Mouse (Mus musculus): ENCODE measurements around the gene Nol3.
"Not testable (repeated sequence)": the region's sequence is repeated elsewhere in the genome, so short reads cannot be mapped to it uniquely, and the experiment has no call there.

The Nol3 gene
- long read RNA-seq, experiment 1, transcript Nol3-201 (4 exons, 3,176 nt): major isoform, 7 of 10 reads
- long read RNA-seq, experiment 1, partial matches to known transcripts: 0 of 10 reads
- long read RNA-seq, experiment 1, other reads (novel, unspliced or antisense): 3 of 10 reads
- long read RNA-seq, experiment 2, transcript Nol3-201 (4 exons, 3,176 nt): major isoform, 12 of 16 reads
- long read RNA-seq, experiment 2, partial matches to known transcripts: 1 of 16 reads
- long read RNA-seq, experiment 2, other reads (novel, unspliced or antisense): 3 of 16 reads

DNA sequence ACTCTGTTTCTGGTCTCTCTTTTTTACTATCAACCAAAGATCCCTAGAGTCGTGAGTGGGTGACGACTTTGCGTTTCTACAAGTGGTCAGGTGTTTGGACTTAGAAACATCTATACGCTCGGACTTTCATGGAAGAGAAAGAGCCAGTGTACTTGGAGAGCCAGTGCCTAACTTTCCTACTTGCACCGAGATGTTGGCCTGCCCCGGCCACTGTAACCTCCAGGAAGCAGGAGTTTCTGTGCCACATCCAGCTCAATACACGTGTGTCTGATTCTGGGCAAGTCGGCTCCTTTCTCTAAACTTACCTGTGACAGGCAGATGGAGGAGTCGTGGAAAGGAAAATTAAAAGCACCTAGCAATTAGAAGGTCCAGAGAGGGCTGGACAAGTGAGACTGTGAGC is at the start of gene Nol3:
Gene Nol3, plus strand, starts transcription at position 301 of the 400 bp plus-strand sequence.
- intact Hi-C loops (cut with DNase I): no loop called here

DNA sequence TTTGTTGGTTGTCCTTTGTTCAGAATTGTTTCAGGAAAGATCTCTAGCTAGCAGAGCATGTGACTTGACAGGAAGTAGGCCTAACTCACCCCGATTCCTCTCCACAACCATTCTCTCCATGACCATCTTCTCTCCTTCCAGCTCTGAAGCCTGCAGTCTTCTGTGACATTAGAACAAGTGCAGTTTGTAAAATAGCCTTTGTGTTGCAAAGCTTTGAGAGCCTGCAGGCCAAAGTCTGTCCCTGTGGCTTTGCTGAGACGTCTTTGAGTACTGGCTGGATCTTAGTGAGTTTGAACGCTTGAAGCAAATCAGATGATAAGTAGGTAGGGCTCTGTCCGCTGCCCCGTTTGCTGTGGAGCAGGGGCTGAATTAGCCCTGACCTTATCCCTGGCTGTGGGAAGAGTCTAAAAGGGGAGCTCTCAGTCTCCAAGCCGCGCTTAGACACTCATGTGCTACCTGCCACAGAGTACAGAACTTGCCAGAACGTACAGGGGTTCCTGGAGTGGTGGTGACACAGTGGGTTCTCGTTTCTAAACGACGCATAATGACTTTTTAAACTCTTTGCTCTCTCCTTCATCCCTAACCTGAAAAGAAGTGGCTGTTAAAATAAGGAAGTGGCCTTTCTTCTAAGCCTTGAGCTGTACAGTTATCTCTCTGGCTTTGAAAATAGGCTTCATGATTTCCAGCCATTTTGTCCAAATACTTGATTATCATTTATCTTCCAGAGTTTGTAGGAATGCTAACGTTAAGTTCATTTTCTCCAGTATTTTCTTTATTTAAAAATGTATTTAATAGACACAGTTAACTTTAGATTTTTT is 44.2 kb upstream of the Nol3 start:
- intact Hi-C loops (cut with DNase I): no loop called here

DNA sequence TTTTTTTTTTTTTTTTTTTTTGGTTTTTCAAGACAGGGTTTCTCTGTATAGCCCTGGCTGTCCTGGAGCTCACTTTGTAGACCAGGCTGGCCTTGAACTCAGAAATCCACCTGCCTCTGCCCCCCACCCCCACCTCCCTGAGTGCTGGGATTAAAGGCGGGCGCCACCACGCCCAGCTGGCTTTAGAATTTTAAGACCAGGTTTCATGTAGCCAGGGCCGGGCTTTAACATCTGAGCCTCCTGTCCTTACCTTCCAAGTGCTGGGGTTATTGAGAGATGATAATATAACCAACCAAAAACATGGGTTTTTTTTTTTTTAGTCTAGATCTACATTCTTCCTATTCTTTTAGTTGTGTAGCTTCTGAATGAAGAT is 43.6 kb upstream of the Nol3 start:
- intact Hi-C loops (cut with DNase I): not testable (repeated sequence)

DNA sequence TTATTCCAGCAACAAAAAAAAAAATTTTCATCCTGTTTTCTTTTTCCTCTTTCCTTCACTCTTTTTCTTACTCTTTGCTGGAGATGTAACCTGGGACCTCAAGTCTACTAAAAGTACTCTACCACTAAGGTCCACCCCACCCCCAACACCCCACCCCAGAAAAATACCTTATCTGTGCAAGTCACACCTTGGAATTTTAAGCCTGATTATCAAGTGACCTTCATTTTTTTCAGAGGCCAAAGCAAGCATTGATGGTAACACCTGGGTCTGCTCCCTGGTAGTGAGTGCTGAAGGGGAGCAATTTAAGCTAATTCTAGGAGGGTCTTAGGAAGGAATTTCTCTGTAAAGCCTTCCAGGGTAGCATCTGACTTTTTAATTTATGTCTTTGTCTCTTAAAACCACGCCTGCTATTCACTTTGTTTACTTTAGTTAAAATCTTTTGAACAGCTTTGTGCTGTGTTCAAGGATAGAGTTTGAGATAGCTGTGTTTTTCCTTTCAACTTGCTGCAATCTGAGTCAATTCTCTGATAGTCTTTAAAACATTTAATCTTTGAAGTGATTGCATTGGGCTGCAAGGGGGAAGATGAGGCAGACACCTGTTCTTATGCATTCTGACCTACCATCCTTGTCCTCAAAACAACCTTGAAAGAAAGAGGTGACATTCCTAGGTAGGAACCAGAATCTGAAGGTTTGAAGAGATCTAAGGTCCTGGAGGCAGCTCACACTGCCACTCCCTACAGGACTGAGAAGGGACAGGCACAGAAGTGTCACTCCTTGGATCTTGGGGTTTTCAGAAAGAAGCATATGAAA is 42.6 kb upstream of the Nol3 start:
- intact Hi-C loops (cut with DNase I): no loop called here

DNA sequence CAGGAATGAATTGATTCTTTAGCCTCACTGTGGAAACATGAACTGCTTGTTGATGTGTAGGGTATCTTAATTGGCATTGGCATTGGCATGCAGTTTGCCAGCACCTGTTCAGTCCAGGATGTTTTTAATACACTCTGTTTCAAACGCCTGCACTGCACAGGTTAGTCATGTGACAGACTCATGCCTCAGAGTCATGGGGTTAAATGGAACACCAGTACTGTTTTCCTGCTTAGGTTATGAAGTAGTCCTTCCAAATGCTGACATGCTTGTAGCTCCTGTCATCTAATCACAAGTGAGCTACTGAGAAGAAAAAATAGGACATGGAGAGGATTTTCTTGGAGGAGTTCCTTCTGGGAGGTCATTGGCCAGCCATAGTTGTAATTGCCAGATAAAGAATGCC is 40.7 kb upstream of the Nol3 start:
- intact Hi-C loops (cut with DNase I): no loop called here

DNA sequence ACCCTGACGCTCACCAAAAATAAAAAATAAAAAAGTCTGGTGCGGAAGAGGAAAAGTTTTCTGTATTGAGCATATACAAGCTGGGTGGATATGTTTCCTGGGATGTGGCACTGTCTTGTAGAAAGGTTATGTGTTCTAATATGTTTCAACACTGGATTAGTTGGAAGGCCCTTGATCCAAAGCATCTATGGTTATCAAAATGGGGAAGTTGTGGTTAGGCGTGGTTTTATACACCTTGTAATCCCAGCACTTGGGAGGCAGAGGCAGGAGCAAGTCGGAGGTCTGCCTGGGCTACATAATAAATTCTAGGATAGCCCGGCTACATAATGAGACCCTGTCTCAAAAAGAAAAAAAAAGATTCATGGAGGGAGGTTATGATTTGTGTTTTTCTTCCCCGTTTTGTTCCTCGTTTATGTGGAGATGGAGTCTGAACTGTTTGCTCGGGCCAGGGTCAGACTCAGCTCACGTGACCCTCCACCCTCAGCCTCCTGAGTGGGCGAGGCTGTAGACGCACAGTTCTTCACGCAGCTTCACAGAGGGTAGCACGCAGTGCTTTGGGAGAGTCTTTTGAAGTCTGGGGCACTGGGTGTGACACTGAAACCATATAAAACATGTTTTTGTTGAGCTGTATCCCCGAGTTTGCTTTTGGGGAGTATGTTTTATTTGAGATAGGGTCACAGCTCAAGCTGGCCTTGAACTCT is 38.3 kb upstream of the Nol3 start:
- intact Hi-C loops (cut with DNase I): no loop called here

DNA sequence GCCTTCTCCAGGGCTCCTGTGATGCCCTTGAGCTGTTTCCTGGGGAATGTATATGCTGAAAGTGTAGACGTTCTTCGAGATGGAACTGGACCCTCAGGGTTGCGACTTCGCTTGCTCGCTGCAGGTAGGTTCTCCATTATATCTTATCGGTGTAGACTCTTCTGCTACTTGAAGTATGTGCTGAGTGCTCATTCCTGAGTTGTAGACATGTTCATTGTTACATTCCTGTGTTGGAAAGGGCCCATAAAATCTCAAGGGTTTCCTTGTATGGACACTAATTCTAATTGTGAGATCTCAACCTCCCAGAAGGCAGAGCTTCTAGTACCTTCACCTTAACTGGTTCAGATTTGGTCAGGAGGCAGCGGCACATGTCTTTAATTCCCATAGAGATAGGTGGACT is 34.9 kb upstream of the Nol3 start:
- intact Hi-C loops (cut with DNase I): no loop called here

DNA sequence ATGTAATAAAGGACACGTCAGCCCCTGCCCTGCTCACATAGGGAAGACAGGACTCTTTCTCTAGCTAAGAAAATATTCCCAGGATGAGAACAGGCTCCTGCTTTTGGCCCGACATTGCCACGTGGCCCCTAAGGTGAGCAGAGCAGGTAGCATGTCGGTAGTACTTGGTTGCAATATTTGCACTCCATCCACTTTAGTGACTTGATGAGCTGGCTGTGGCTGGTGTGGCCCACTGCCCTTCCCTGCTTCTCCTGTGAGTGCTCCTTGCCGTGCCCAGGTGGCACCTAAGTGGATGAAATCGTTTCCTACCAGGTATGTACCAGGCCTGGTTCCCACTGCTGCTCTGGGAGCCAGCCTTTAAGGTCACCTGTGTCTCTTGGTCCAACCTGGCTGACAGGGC is 24.0 kb upstream of the Nol3 start:
- intact Hi-C loops (cut with DNase I): no loop called here

DNA sequence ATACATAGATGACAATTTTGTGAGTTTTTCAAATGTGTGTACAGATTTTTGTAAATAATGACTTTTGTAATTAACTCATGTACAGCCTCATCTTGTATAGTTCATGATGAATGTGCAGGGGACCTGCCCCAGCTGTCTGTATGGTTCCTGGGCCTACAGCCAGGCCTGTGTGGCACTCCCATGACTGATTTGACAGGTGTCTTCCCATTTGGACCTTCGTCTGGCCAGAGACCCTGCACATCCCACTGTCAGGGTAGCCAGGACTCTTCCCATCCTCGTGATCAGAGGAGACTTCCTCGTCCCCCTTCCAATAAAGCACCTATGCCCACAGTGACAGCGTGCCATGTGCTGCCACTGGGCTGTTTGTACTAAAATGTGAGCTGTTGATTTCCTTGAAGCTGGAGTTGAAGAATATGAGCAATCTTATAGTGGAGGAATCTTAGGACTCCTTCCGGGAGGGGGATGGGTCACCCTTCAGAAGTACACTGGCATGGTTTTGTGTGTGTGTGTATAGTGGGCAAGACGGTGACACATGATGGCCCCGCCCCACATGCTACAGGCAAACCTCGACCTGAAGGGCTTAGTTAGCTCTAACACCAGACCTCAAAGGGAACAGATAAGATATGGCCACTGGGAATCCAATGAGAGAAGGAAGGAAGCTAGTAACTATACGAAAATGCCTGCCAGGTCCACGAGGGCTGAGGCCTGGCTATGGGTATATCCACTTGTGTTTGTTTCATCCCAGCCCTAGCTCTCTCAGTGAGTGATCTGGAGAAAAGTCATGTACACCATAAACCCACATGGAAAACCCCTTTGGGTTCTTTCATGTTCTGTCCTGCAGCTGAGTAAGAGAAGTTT is 23.0 kb upstream of the Nol3 start:
- intact Hi-C loops (cut with DNase I): no loop called here

DNA sequence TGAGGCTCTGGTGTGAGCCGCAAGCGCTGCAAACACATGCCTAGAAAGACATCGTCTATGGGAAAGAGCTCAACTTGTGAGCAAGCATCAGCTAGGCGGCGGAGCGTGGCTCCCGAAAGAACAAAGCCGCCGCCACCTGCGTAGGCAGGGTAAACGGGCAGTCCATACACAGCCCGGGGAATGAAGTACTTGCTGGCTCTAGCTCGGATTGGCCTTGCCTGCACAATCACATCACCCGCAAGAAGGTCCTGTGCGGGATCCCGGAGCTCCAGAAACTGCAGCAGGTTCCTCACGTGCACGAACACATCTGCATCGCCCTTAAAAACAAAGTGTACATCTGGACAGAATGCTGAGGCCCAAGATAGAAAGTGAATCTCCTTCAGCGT is 22.2 kb upstream of the Nol3 start:
- intact Hi-C loops (cut with DNase I): no loop called here

DNA sequence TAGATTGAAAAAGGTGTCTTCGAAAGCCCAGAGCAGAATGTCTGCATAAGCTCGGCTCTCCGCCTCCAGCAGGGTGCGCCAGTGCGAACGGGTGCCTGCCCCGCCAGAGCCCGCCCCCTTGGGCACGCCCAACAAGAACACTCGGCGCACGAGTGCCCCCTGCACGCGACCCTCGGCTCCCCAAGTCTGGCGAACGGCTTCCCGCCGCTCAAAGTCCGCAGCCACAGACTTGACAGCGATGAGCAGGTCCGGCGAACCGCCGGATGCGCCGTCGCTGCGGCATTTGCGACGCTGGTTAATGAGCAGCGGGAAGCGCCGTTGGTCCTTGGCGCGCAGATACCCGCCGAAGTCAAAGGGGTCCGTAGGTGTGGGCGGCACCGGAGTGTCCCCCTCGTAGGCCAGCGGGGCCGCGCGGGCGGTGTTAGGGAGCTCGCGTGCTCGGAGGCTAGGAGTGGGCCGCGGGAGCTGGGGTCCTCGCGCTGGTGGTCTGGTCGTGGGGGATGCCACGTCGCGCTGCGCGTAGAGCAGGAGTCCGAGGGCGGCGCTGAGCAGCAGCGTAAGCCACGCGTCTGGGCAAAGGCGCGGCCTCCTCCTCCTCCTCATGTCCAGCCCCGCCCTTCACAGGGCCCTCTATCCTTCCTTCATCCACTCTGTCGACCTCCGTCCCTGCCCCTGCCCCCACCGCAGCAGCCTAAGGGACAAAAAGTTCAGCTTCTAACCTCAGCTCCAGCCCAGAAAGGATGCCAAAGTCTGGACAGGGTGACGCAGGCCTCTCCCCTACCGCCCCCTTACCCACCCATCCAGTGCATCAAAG is 21.6 kb upstream of the Nol3 start:
- intact Hi-C loops (cut with DNase I): no loop called here

DNA sequence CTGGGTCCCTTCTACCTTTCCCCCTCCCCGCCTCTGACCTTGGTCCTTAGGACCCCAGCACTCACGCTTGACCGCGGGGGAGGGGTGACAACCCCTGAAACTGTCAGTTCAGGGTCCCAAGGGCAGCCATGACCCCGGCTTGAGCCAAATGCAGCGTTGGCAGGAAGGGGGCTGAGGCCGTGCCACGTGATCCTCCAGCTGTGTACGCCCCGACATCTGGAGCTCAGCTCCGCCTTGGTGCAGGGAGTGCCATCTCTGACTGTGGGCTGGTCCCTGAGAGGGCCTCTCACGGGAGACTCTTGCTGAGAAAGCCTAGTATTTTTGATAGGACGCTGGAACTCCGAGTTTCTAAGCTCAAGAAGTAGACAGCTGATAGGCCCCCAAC is 21.0 kb upstream of the Nol3 start, which contains the start of gene B3gnt9:
Gene B3gnt9, minus strand, starts transcription at position 188 of the 385 bp plus-strand sequence.
- intact Hi-C loops (cut with DNase I): loop anchor here (5.0 kb wide), 1 partner anchor 133 kb away; no protein-coding TSS in a partner anchor

DNA sequence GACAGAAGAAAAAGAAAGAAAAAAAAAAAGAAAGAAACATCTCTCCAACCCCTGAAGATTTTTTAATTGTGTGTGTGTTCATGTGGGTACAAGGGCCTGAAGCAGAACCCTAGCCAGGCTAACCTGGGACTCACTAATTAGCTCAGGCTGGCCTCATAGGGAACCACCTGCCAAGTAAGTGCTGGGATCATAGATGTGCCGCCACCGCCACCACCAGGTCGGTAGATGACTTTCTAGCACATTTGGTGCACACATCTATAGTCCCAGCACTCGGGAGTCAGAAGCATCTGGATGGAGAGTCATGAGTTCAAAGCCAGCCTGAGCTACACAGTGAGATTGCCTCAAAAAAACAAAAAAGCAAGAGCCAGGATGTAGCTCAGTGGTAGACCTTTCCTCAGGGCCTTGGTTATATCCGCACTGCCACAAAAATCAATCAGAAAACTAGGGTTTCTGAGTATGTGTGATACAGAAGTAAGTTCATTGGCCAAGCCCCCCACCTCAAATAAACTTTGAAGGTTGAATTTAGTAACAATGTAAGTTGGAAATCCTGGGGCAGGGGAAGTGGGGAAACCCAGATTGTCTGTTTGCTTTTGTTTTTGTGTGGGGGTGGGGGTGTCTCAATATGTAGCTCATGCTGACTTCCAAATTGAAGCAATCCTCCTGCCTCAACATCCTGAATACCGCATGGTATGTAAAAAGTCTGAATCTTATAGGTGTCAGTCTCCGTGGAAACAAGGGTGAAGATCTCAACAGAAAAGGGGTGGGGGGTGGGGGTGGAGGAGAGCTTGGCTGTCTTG is 18.4 kb upstream of the Nol3 start:
- intact Hi-C loops (cut with DNase I): loop anchor here (5.0 kb wide), 1 partner anchor 135 kb away; no protein-coding TSS in a partner anchor

DNA sequence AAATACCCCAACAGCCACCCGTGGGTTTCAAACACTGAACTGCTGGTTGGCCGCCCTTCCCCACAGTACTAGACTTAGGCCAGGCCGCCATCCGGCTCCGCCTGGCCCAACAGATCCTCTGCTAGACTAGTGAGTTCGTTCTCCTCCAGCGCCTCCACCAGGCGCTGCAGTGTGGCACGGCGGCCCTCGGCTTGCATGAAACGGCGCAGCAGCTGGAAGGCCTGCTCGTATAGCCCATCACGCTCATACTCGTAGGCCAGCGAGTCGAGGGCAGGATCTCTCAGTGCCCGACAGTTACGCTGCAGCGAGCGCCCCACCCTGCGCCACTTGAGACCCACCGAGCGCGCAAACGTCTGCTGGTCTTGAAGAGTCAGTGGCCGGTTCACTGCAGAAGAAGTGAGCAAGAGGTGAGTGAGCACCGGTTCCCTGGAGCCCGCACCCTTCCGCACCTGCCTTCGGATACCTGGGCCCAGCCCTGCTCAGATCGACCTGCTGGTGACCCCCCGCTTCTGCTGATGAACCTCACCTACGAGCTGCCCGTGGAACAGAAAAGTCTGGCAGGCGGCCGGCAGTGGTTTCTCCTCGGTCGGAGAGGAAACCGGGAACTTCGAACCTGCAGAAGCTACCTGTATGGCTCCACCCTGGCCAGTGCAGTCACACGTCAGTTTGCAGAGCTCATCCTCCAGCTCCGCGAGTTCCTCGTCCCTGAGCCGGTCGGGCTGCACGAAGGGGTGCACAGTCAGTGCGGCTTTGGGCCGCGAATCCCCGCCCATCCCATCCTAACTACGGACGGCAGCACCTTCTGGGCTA is 16.8 kb upstream of the Nol3 start:
- intact Hi-C loops (cut with DNase I): loop anchor here (5.0 kb wide), 1 partner anchor 137 kb away; no protein-coding TSS in a partner anchor

DNA sequence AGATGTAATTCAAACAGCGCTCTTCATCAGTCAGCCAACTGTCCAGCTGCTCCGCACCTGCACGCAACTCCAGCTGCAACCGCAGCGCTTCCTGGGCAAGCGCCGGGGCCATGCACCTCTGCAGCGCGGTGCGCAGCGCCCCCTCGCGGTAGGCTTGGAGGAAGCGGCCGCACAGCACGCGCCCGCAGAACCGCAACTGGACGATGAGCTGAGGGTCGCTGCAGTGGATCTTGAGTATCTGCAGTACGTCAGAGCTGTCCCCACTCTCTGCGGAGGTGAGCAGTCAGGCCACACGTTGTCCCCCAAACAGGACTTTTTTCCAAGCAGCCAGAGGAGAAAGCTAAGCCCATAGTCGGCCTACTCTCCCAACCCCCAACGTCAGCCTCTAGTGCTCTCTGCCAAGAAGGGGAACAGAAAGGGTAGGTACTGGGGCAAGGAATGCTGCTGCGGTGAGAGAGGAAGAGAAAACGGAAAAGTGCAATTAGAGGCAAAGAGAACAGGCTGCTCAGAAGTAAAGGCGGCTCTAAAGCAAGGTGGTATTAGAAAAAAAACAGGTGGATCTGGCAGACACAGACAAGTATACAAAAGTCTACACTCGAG is 16.1 kb upstream of the Nol3 start:
- intact Hi-C loops (cut with DNase I): loop anchor here (5.0 kb wide), 2 partner anchors 33 to 138 kb away; partner anchors contain the start of gene D230025D16Rik

DNA sequence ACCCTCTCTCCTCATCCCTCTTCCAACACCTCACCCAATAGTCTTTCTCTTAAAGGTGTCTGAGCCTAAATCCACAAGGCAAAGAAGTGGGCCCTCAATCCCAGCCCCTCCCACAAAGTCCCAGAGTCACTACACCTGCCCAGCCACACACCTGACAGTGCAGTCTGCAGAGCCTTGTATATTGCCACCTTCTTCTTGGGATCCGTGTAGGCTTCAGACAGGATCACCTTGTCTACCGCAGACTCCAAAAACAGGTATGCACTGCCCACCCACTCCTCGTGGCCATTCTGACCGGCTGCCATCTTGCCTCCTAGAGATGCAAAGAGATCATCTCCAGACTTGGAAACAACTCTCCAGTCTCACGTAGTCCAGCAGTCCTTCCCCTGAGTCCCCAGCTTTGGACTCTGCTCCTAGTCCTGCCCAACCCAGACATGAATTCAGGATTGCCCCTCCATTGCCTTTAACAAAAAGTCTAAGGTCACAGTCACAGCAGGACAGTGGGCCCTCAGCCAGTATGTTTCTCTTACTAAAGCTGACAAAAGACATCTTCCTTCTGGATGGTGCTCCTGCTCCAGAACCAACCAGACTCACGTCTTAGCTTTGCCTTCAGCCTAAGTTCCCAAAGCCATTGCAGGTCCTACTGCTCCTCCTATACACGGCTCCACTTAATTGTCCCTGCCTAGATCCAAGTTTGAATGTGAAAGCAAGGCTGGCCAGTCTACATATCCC is 15.4 kb upstream of the Nol3 start:
- intact Hi-C loops (cut with DNase I): loop anchor here (5.0 kb wide), 1 partner anchor 33 kb away; the partner anchor contains the start of gene D230025D16Rik

Measured in adrenal gland (tissue).